Mouse (Mus musculus) cerebellum, adult 2 months (tissue): ENCODE data around the gene Zfp64. TPM values are rescaled to one million over a fixed set of nuclear protein-coding genes. Genes with fewer than 3 reads are reported as not detected.
"Not testable (repeated sequence)": the region's sequence is repeated elsewhere in the genome, so short reads cannot be mapped to it uniquely, and the experiment has no call there.

ENCODE experiments used
- DNase-seq, 2 experiments: peaks; one replicate each; pipeline ENCODE4 v3.0.0; 2021
- H3K27ac ChIP-seq: fragments of 200-500 bp; 2 replicates; pipeline ENCODE4 v1.5.1; 2012; ENCODE audit warnings: low read length, control low read depth, inconsistent platforms; ENCODE audit not compliant: insufficient read depth
- H3K27me3 ChIP-seq: fragments of 200-500 bp; 2 replicates; pipeline ENCODE4 v1.6.1; 2012; ENCODE audit warnings: inconsistent platforms, mild to moderate bottlenecking, low read length, moderate library complexity; ENCODE audit not compliant: control insufficient read depth, insufficient read depth
- H3K4me1 ChIP-seq: fragments of 200-500 bp; 2 replicates; pipeline ENCODE4 v1.6.1; 2011; ENCODE audit warnings: low read length; ENCODE audit not compliant: control insufficient read depth, insufficient read depth
- H3K4me3 ChIP-seq: fragments of 200-500 bp; replicated peaks from 2 replicates; pipeline ENCODE3; 2011; ENCODE audit warnings: mild to moderate bottlenecking, low read depth, low read length, control low read depth; ENCODE audit not compliant: insufficient read depth
- CTCF ChIP-seq: fragments of 200-500 bp; IDR thresholded peaks from 2 replicates; pipeline ENCODE4 v1.5.1; 2011; ENCODE audit warnings: low read depth, mild to moderate bottlenecking, control low read depth, low read length, moderate library complexity, borderline replicate concordance; ENCODE audit not compliant: insufficient read depth
- POLR2A ChIP-seq: fragments of 200-500 bp; IDR thresholded peaks from 2 replicates; pipeline ENCODE4 v1.6.1; 2011; ENCODE audit warnings: low read length, control low read depth, borderline replicate concordance; ENCODE audit not compliant: insufficient read depth
- WGBS: fragments of 180-500 bp; shearing (Covaris S2); methylation state at CpG from one replicate; pipeline ENCODE4 v1.1.7; 2018; 5-methylcytosine and 5-hydroxymethylcytosine counted together
- polyA plus RNA-seq: library from polyadenylated mRNA; depleted of rRNA; stranded (reverse); fragments of >200 nt; gene quantifications from 2 replicates; pipeline ENCODE4 v1.2.3, GENCODE M21; 2012; rRNA removed

Zfp64 gene
- polyA plus RNA-seq, 1 experiment: 18.6 TPM

DNA sequence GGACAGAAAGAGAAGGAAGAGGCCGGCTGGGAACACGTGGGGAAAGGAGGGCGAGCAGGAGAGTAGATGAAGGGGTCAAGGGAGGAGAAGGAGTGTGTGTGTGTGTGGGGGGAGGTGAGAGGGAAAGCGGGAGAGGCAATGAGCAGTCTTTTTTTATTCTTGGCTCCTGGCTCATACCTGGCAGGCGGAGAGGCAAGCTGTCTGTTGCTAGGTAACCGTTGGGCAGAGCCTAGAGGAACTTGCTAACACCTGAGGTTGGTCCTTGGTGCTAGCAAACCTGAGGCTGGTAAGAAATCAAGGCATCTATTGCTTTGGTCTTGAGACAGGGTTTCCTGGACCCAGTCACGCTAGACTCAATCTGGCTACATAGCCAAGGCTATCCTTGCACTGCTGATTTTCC, 98.7 kb downstream of the Zfp64 start:
- DNase-seq: no peak
- 30% methylated on average over 7 of the region's 7 CpGs for WGBS
- peaks cover 5% of the 10 kb centered on the region; the same call in 1 of the 2 replicates for H3K4me1 ChIP-seq

GRCm38 (mm10) chr2:168854777-168855176, 100.6 kb downstream of the Zfp64 start:
- DNase-seq: no peak
- no peak overlapping the region for H3K4me3 ChIP-seq
- 58% methylated on average over 1 of the region's 1 CpGs for WGBS
- TF ChIP-seq CTCF (no peak), POLR2A (no peak)
- no peak overlapping the region for H3K27ac ChIP-seq
- no peaks in the 10 kb centered on the region for H3K27me3 ChIP-seq
- H3K4me1 ChIP-seq: peaks cover 5% of the 10 kb centered on the region; the same call in 1 of the 2 replicates

More for the DNA sequence above, 98.7 kb downstream of the Zfp64 start:
- Histone ChIP-seq H3K4me3 (no peak overlapping the region), H3K27me3 (no peaks in the 10 kb centered on the region), H3K27ac (no peak overlapping the region)
- TF ChIP-seq CTCF: no peak
- no peak for TF ChIP-seq POLR2A

GRCm38 (mm10) chr2:168853869-168854268, 101.5 kb downstream of the Zfp64 start:
- not testable (repeated sequence) for H3K4me1 ChIP-seq, DNase-seq, H3K27ac ChIP-seq, H3K4me3 ChIP-seq, H3K27me3 ChIP-seq
- WGBS: 92% methylated on average over 13 of the region's 13 CpGs

DNA sequence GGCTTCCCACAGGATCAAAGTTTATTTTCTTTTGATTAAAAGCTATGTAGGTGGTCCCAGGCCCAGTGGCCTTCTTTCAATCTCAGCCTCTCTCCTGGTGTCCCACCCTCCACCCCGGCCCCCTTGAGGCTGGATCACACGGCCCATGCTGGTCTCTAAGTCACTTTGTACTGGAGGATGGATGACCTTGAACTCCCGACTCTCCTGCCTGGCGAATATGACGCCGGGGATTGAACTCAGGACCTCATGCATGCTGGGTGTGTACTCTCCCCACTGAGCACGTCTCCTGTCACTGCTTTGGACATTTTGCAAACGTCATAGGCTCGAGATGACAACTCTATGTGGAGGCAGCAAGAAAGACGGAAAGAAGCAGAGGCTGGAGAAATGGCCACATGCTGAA, 103.8 kb downstream of the Zfp64 start:
- no peak overlapping the region for H3K27ac ChIP-seq
- H3K4me1 ChIP-seq: peaks cover 1% of the 10 kb centered on the region; the same call in 1 of the 2 replicates
- no peak overlapping the region for H3K4me3 ChIP-seq
- 64% methylated on average over 10 of the region's 10 CpGs for WGBS
- TF ChIP-seq CTCF: no peak
- no peak for TF ChIP-seq POLR2A
- no peaks in the 10 kb centered on the region for H3K27me3 ChIP-seq
- DNase-seq: no peak

DNA sequence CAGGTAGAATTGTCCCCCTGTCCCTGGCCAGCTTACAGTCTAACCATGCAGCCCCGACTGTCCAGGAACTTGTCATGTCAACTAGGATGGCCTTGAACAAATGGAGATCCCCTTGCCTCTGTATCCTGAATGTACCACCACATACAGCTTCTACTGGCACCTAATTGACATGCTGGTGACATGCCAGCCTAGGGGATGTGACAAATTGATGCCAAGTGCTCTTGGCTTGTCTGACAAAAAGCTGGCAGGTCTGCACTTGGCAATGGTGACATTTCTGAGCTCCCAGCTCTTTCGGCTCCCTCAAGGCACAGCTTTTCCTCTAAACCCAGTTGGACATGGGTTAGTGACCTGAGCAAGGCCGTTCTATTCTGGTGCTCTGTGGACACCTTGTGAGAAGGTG, 106.8 kb downstream of the Zfp64 start:
- TF ChIP-seq CTCF (no peak), POLR2A (no peak)
- DNase-seq: no peak
- H3K4me1 ChIP-seq: no peaks in the 10 kb centered on the region
- no peak overlapping the region for H3K27ac ChIP-seq
- H3K27me3 ChIP-seq: no peaks in the 10 kb centered on the region
- no peak overlapping the region for H3K4me3 ChIP-seq
- WGBS: 25% methylated on average over 3 of the region's 3 CpGs

- Histone ChIP-seq H3K27ac (no peak overlapping the region), H3K4me1 (no peaks in the 10 kb centered on the region), H3K4me3 (no peak overlapping the region), H3K27me3 (peaks cover 2% of the 10 kb centered on the region; the same call in 1 of the 2 replicates)
- no peak for DNase-seq
- WGBS: 78% methylated on average over 7 of the region's 7 CpGs
- TF ChIP-seq POLR2A (no peak), CTCF (no peak)
Observed at GRCm38 (mm10) chr2:168846180-168846720, 109.1 kb downstream of the Zfp64 start.

Other genes starting within 250 kb of the Zfp64 start
- 316 and 321 TPM in 2 replicates for gene Atp9a, start 213.2 kb downstream of the Zfp64 start, polyA plus RNA-seq
- gene Sall4, start 187.6 kb downstream of the Zfp64 start, polyA plus RNA-seq: 0.13 and 0.28 TPM in 2 replicates